Mouse (Mus musculus): ENCODE measurements around the gene Ccl7. TPM values are rescaled to one million over a fixed set of nuclear protein-coding genes. Genes with fewer than 3 reads are reported as not detected.

The Ccl7 gene
- polyA plus RNA-seq, 1 experiment from 2014 or later, result 2.9 TPM

- H3K4me1 ChIP-seq (replicated peaks; ENCODE audit: insufficient read depth, low read length), result no peaks in the 10 kb centered on the region
- no peak overlapping the region for H3K9ac ChIP-seq (ENCODE audit: low read depth, low read length)
- H3K27me3 ChIP-seq (ENCODE audit: insufficient read depth, low read length), result no peaks in the 10 kb centered on the region
- TF ChIP-seq CTCF (IDR thresholded peaks at IDR 0.05; ENCODE audit: low read depth), result no peak
- H3K4me2 ChIP-seq (ENCODE audit: low read length), result no peak overlapping the region
- 81% methylated on average over 4 of the region's 4 CpGs for WGBS
- H3K27ac ChIP-seq, result no peak overlapping the region
- H3K4me3 ChIP-seq (replicated peaks; ENCODE audit: low read depth, low read length), result no peak overlapping the region
- H3K36me3 ChIP-seq (ENCODE audit: insufficient read depth, low read length), result no peaks in the 10 kb centered on the region
- ATAC-seq (replicated peaks; ENCODE audit: low FRiP score, low read depth) (no peak), DNase-seq (ENCODE audit: low spot score) (no peak)
- no peaks in the 10 kb centered on the region for H3K9me3 ChIP-seq (replicated peaks; ENCODE audit: low read length)
Observed at GRCm38 (mm10) chr11:82041671-82042080, 3.8 kb upstream of the Ccl7 start.

GRCm38 (mm10) chr11:82047746-82048415 lies 2.4 kb downstream of the Ccl7 start:
- Histone ChIP-seq H3K4me3 (replicated peaks; ENCODE audit: low read depth, low read length) (no peak overlapping the region), H3K27me3 (ENCODE audit: insufficient read depth, low read length) (no peaks in the 10 kb centered on the region), H3K36me3 (ENCODE audit: insufficient read depth, low read length) (no peaks in the 10 kb centered on the region), H3K4me1 (replicated peaks; ENCODE audit: insufficient read depth, low read length) (no peaks in the 10 kb centered on the region), H3K4me2 (ENCODE audit: low read length) (no peak overlapping the region), H3K9me3 (replicated peaks; ENCODE audit: low read length) (no peaks in the 10 kb centered on the region), H3K9ac (ENCODE audit: low read depth, low read length) (no peak overlapping the region), H3K27ac (no peak overlapping the region)
- DNase-seq (ENCODE audit: low spot score), result peak; percentile 78
- no peak for ATAC-seq (replicated peaks; ENCODE audit: low FRiP score, low read depth)
- 38% methylated on average over 6 of the region's 6 CpGs for WGBS
- TF ChIP-seq CTCF (IDR thresholded peaks at IDR 0.05; ENCODE audit: low read depth), result peak; percentile 79

GRCm38 (mm10) chr11:82053849-82054248 lies 8.3 kb downstream of the Ccl7 start:
- WGBS, result 68% methylated on average over 7 of the region's 7 CpGs
- Histone ChIP-seq H3K9me3 (replicated peaks; ENCODE audit: low read length) (no peaks in the 10 kb centered on the region), H3K4me3 (replicated peaks; ENCODE audit: low read depth, low read length) (no peak overlapping the region), H3K27me3 (ENCODE audit: insufficient read depth, low read length) (no peaks in the 10 kb centered on the region), H3K27ac (no peak overlapping the region), H3K9ac (ENCODE audit: low read depth, low read length) (no peak overlapping the region), H3K36me3 (ENCODE audit: insufficient read depth, low read length) (no peaks in the 10 kb centered on the region), H3K4me2 (ENCODE audit: low read length) (no peak overlapping the region), H3K4me1 (replicated peaks; ENCODE audit: insufficient read depth, low read length) (no peaks in the 10 kb centered on the region)
- ATAC-seq (replicated peaks; ENCODE audit: low FRiP score, low read depth) (no peak), DNase-seq (ENCODE audit: low spot score) (peak; percentile 40)
- TF ChIP-seq CTCF (IDR thresholded peaks at IDR 0.05; ENCODE audit: low read depth), result no peak

- DNase-seq (ENCODE audit: low spot score), result peak; percentile 36
- Histone ChIP-seq H3K9ac (ENCODE audit: low read depth, low read length) (no peak within 1 kb of the TSS), H3K27ac (no peak within 1 kb of the TSS), H3K4me1 (replicated peaks; ENCODE audit: insufficient read depth, low read length) (no peaks in the 10 kb centered on the region), H3K27me3 (ENCODE audit: insufficient read depth, low read length) (no peaks in the 10 kb centered on the region), H3K4me2 (ENCODE audit: low read length) (no peak within 1 kb of the TSS), H3K4me3 (replicated peaks; ENCODE audit: low read depth, low read length) (no peak within 1 kb of the TSS), H3K9me3 (replicated peaks; ENCODE audit: low read length) (no peaks in the 10 kb centered on the region), H3K36me3 (ENCODE audit: insufficient read depth, low read length) (no peaks in the 10 kb centered on the region)
- no peak for TF ChIP-seq CTCF (IDR thresholded peaks at IDR 0.05; ENCODE audit: low read depth)
- no peak for ATAC-seq (replicated peaks; ENCODE audit: low FRiP score, low read depth)
- WGBS, result 60% methylated on average over 6 of the region's 6 CpGs
Observed at GRCm38 (mm10) chr11:82057646-82058045, 12.1 kb downstream of the Ccl7 start, which contains the start of gene Ccl11. Gene Ccl11, plus strand, starts transcription at chr11:82057823.

DNA sequence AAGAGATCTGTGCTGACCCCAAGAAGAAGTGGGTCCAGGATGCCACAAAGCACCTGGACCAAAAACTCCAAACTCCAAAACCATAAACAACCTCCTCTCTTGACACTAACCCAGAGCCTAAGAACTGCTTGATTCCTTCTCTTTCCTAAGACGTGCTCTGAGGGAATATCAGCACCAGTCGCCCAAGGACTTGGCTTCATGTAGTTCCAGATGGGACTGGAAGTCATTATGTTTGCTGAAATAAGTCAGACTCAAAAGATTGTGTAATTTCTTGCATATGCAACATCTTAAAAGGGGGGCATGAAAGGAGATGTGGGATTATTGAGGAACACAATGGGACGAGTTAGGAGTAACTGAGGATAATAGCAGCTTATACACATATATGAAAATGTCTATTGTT lies 16.7 kb downstream of the Ccl7 start:
- ATAC-seq (replicated peaks; ENCODE audit: low FRiP score, low read depth) (no peak), DNase-seq (ENCODE audit: low spot score) (no peak)
- H3K9ac ChIP-seq (ENCODE audit: low read depth, low read length), result no peak overlapping the region
- no peak overlapping the region for H3K4me3 ChIP-seq (replicated peaks; ENCODE audit: low read depth, low read length)
- H3K4me2 ChIP-seq (ENCODE audit: low read length), result no peak overlapping the region
- no peaks in the 10 kb centered on the region for H3K27me3 ChIP-seq (ENCODE audit: insufficient read depth, low read length)
- no peaks in the 10 kb centered on the region for H3K9me3 ChIP-seq (replicated peaks; ENCODE audit: low read length)
- H3K36me3 ChIP-seq (ENCODE audit: insufficient read depth, low read length), result no peaks in the 10 kb centered on the region
- no peak overlapping the region for H3K27ac ChIP-seq
- H3K4me1 ChIP-seq (replicated peaks; ENCODE audit: insufficient read depth, low read length), result no peaks in the 10 kb centered on the region
- WGBS, result 77% methylated on average over 3 of the region's 3 CpGs
- no peak for TF ChIP-seq CTCF (IDR thresholded peaks at IDR 0.05; ENCODE audit: low read depth)

DNA sequence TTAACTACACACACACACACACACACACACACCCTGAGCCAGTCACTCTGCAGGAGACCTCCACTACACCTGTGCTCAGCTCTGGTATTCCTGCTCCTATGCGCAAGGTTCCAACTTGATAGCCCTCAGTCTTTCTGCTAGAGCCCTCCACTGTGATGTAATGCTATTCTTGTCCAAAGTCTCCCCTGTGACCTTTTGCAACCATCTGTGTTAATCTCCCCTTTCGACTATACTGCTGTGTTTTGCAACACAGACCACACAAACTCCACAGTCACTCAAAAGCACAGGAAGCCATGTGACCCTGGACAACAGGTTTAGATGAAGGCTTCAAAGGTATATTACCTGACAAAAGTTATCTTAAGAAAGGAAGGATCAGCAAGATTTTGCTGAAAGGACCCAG lies 17.9 kb downstream of the Ccl7 start:
- Histone ChIP-seq H3K9me3 (replicated peaks; ENCODE audit: low read length) (no peaks in the 10 kb centered on the region), H3K4me3 (replicated peaks; ENCODE audit: low read depth, low read length) (no peak overlapping the region), H3K36me3 (ENCODE audit: insufficient read depth, low read length) (no peaks in the 10 kb centered on the region), H3K9ac (ENCODE audit: low read depth, low read length) (no peak overlapping the region), H3K27me3 (ENCODE audit: insufficient read depth, low read length) (no peaks in the 10 kb centered on the region), H3K4me2 (ENCODE audit: low read length) (no peak overlapping the region), H3K4me1 (replicated peaks; ENCODE audit: insufficient read depth, low read length) (no peaks in the 10 kb centered on the region), H3K27ac (no peak overlapping the region)
- DNase-seq (ENCODE audit: low spot score) (no peak), ATAC-seq (replicated peaks; ENCODE audit: low FRiP score, low read depth) (no peak)
- TF ChIP-seq CTCF (IDR thresholded peaks at IDR 0.05; ENCODE audit: low read depth), result no peak
- 67% methylated on average over 2 of the region's 2 CpGs for WGBS

Measured in kidney, postnatal 0 days (tissue).